Mouse (Mus musculus): ENCODE data around the gene Cenpo. TPM values are rescaled to one million over a fixed set of nuclear protein-coding genes. Genes with fewer than 3 reads are reported as not detected.
A peak's percentile ranks its signal among the peaks of the same experiment; 100 is the strongest.

The Cenpo gene
- polyA plus RNA-seq, 1 experiment from 2014 or later: 9.0 TPM

DNA sequence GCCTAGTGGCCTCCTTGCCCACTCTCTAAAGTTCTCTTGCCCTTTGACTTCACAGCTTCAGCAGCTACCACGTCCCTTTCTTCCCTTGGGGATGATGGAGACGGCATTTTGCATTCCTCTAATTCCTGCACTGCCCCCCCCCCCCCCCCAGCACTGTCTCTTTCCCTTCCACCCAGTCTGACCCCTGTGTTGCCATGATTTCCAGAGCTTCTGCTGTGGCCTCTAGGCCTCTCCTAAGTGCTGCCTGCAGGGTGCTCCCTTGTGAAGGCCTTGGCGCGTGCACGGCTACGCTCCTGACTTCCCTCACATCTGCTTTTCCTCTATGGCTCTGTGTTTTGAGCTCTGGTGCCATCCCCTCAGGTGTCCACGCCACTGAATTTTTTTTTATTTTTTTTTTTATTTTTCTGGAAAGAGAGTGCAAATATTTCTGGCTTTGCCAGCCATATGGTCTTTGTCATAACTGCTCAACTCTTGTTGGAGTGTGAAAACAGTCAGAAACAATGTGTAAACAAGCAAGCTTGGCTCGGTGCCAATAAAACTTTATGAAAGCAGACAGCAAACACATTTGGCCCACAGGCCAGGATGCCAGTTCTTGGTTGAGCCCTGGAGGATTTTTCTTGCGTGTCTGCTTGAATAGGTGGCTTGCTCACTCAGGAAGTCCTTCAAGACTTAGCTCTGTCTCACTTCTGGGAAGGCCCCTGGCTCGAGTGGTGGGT lies 40.9 kb downstream of the Cenpo start:
- H3K4me3 ChIP-seq: no peak overlapping the region
- no peaks in the 10 kb centered on the region for H3K9me3 ChIP-seq
- H3K27me3 ChIP-seq: 0 out of 2 replicates have a peak, but pooled peaks cover 3% of the 10 kb centered on the region
- H3K4me1 ChIP-seq (replicated peaks): peaks cover 29% of the 10 kb centered on the region
- 62% methylated on average over 10 of the region's 10 CpGs for WGBS
- no peak for ATAC-seq (ENCODE audit: low FRiP score)
- no peak overlapping the region for H3K9ac ChIP-seq
- no peak overlapping the region for H3K27ac ChIP-seq
- H3K4me2 ChIP-seq: no peak overlapping the region
- peaks cover 10% of the 10 kb centered on the region for H3K36me3 ChIP-seq

- WGBS: 71% methylated on average over 6 of the region's 6 CpGs
- Histone ChIP-seq H3K27ac (no peak overlapping the region), H3K4me1 (replicated peaks) (peaks cover 31% of the 10 kb centered on the region), H3K36me3 (peaks cover 7% of the 10 kb centered on the region; the same call in 1 of the 2 replicates), H3K4me2 (no peak overlapping the region), H3K27me3 (0 out of 2 replicates have a peak, but pooled peaks cover 3% of the 10 kb centered on the region), H3K4me3 (no peak overlapping the region), H3K9me3 (no peaks in the 10 kb centered on the region), H3K9ac (no peak overlapping the region)
- ATAC-seq (ENCODE audit: low FRiP score): no peak
Measured at GRCm38 (mm10) chr12:4192514-4192913, 41.6 kb downstream of the Cenpo start.

GRCm38 (mm10) chr12:4189060-4189447 lies 45.0 kb downstream of the Cenpo start:
- H3K27me3 ChIP-seq: 0 out of 2 replicates have a peak, but pooled peaks cover 3% of the 10 kb centered on the region
- H3K4me3 ChIP-seq: no peak overlapping the region
- H3K4me2 ChIP-seq: no peak overlapping the region
- no peak for ATAC-seq (ENCODE audit: low FRiP score)
- no peaks in the 10 kb centered on the region for H3K9me3 ChIP-seq
- H3K9ac ChIP-seq: no peak overlapping the region
- H3K27ac ChIP-seq: no peak overlapping the region
- H3K36me3 ChIP-seq: peaks cover 4% of the 10 kb centered on the region; the same call in 1 of the 2 replicates
- 42% methylated on average over 5 of the region's 5 CpGs for WGBS
- peaks cover 31% of the 10 kb centered on the region for H3K4me1 ChIP-seq (replicated peaks)

DNA sequence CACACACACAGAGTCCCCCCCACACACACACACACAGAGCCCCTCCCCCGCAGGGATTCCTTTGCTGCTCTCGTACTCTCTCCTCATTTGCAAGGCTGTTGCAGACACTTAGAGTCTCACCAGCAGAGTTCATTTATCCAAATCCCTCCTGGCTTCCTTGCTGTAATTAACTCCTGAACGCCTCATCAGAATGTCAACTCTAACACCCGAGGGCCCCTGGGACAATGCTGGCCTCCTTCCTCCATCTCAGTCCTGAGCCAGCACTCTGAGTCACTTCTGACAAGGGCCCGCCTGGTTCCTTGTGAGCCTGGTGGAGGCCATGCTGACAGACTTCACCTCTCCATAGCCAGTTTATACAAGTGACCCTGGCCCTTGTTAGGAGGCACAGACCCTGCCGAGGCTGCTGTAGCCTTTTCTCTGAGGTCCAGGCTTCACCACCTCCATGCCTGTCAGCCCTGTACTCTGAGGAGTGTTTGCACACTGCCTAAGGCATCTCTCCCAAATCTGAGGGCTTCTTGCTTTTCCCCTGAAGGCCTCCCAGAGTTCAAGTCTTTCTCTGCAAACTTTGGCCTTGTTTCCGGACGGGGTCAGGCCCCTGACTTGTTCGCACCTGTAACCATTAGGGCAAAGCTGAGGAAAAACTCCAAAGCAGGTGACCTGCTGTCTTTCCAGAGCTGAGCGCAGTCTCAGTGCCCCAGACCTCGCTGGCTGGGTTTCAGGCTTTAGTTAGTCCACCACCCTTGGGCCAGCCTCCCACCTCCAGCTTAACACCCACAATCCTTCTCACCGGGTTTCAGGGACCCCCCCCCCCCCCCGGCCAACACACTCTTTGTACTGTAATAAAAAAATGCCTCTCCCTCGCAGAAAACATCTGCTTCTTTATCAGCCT lies 45.7 kb downstream of the Cenpo start:
- Histone ChIP-seq H3K4me2 (no peak overlapping the region), H3K9ac (no peak overlapping the region), H3K4me1 (replicated peaks) (peaks cover 27% of the 10 kb centered on the region), H3K27me3 (0 out of 2 replicates have a peak, but pooled peaks cover 3% of the 10 kb centered on the region), H3K9me3 (no peaks in the 10 kb centered on the region), H3K36me3 (peaks cover 4% of the 10 kb centered on the region; the same call in 1 of the 2 replicates), H3K27ac (peak overlapping the region; percentile 61; the same call in 1 of the 2 replicates), H3K4me3 (no peak overlapping the region)
- 32% methylated on average over 14 of the region's 14 CpGs for WGBS
- peak; percentile 87 for ATAC-seq (ENCODE audit: low FRiP score)

DNA sequence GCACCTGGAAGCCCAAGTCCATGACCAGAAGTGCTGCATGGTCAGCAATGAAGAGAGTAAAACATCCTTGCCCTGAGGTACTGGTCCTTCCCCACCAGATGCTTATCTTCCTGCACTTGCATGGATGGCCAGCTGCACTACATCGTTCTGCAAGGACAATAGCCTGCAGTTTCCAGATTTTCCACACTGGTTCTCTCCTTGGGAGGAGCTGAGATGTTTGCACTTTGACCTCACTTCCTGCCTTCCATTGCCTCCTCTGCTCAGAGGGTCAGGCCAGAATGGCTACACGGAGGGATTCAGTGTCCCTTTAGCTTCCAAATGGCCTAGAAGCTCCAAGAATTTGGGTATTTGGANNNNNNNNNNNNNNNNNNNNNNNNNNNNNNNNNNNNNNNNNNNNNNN lies 49.4 kb downstream of the Cenpo start:
- WGBS: 71% methylated on average over 2 of the region's 2 CpGs
- H3K9ac ChIP-seq: no peak overlapping the region
- H3K4me3 ChIP-seq: no peak overlapping the region
- no peak overlapping the region for H3K27ac ChIP-seq
- no peak for ATAC-seq (ENCODE audit: low FRiP score)
- no peaks in the 10 kb centered on the region for H3K9me3 ChIP-seq
- H3K36me3 ChIP-seq: peaks cover 4% of the 10 kb centered on the region; the same call in 1 of the 2 replicates
- H3K4me1 ChIP-seq (replicated peaks): peaks cover 10% of the 10 kb centered on the region
- H3K4me2 ChIP-seq: no peak overlapping the region
- H3K27me3 ChIP-seq: 0 out of 2 replicates have a peak, but pooled peaks cover under 1% of the 10 kb centered on the region

DNA sequence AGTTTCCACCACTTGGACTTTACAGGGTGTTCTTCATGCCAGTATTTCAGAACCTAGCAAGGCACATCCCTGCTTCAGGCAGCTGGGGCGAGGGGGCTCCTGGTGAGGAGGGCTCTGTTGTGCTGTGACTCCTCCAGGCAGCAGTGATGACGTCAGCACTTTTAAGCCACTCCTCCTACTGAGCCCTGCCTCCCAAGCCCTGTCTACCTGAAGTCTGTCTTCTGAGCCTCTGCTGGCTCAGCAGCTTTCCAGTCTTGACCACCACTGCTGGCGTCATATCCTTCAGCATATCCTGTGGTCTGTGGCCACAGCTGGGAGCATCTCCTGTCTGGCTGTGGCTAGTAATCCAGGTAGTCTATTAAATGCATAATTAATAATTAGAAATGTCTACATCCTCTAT lies 53.6 kb downstream of the Cenpo start:
- H3K27me3 ChIP-seq: no peaks in the 10 kb centered on the region
- WGBS: 57% methylated on average over 3 of the region's 3 CpGs
- peaks cover 11% of the 10 kb centered on the region; the same call in 1 of the 2 replicates for H3K4me1 ChIP-seq (replicated peaks)
- H3K27ac ChIP-seq: no peak overlapping the region
- peaks cover 4% of the 10 kb centered on the region; the same call in 1 of the 2 replicates for H3K36me3 ChIP-seq
- ATAC-seq (ENCODE audit: low FRiP score): no peak
- H3K4me2 ChIP-seq: no peak overlapping the region
- H3K9ac ChIP-seq: no peak overlapping the region
- H3K4me3 ChIP-seq: no peak overlapping the region
- no peaks in the 10 kb centered on the region for H3K9me3 ChIP-seq

DNA sequence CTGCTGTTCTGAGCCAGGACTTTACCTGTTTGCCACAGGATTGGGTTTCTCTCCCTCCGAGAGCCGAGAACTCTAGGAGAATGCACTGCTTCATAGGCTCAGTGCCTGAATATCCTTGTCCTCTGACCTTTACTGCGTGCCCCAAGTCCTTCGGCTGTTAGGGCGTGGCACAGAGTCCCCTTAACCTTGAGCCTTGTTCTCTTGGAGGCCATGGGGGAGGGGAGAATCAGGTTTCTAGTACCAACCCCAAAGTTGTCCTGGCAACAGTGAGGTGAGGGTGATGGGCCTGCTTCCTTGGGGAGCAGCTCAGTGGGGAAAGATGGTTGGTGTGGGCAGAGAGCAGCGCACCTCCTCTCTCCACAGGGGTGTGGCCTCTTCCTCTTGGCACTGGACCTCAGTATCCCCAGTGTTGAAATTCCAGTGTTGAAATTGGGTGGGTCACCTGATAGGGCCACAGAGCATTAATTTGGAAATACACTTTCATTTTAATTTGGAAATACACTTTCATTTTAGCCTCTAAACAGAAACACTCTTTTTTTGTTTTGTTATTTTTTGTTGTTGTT lies 54.3 kb downstream of the Cenpo start:
- ATAC-seq (ENCODE audit: low FRiP score): no peak
- H3K36me3 ChIP-seq: peaks cover 4% of the 10 kb centered on the region; the same call in 1 of the 2 replicates
- H3K4me3 ChIP-seq: no peak overlapping the region
- H3K27ac ChIP-seq: no peak overlapping the region
- no peak overlapping the region for H3K4me2 ChIP-seq
- 81% methylated on average over 6 of the region's 6 CpGs for WGBS
- H3K27me3 ChIP-seq: no peaks in the 10 kb centered on the region
- H3K4me1 ChIP-seq (replicated peaks): peaks cover 11% of the 10 kb centered on the region; the same call in 1 of the 2 replicates
- no peaks in the 10 kb centered on the region for H3K9me3 ChIP-seq
- no peak overlapping the region for H3K9ac ChIP-seq

- H3K27ac ChIP-seq: no peak overlapping the region
- no peak overlapping the region for H3K4me3 ChIP-seq
- peaks cover 11% of the 10 kb centered on the region; the same call in 1 of the 2 replicates for H3K4me1 ChIP-seq (replicated peaks)
- ATAC-seq (ENCODE audit: low FRiP score): no peak
- 33% methylated on average over 5 of the region's 5 CpGs for whole genome bisulfite sequencing
- H3K27me3 ChIP-seq: no peaks in the 10 kb centered on the region
- no peaks in the 10 kb centered on the region for H3K9me3 ChIP-seq
- no peak overlapping the region for H3K4me2 ChIP-seq
- H3K36me3 ChIP-seq: no peaks in the 10 kb centered on the region
- H3K9ac ChIP-seq: no peak overlapping the region
Measured at GRCm38 (mm10) chr12:4178839-4179238, 55.3 kb downstream of the Cenpo start.

- H3K27me3 ChIP-seq: no peaks in the 10 kb centered on the region
- H3K9ac ChIP-seq: no peak overlapping the region
- no peak overlapping the region for H3K4me2 ChIP-seq
- no peak overlapping the region for H3K4me3 ChIP-seq
- no peak overlapping the region for H3K27ac ChIP-seq
- H3K36me3 ChIP-seq: no peaks in the 10 kb centered on the region
- H3K9me3 ChIP-seq: no peaks in the 10 kb centered on the region
- ATAC-seq (ENCODE audit: low FRiP score): no peak
- 90% methylated on average over 15 of the region's 15 CpGs for WGBS
- 0 out of 2 replicates have a peak, but pooled peaks cover 2% of the 10 kb centered on the region for H3K4me1 ChIP-seq (replicated peaks)
Measured at GRCm38 (mm10) chr12:4173108-4173790, 60.8 kb downstream of the Cenpo start.

GRCm38 (mm10) chr12:4169622-4170021 lies 64.5 kb downstream of the Cenpo start:
- ATAC-seq (ENCODE audit: low FRiP score): no peak
- WGBS: 89% methylated on average over 5 of the region's 5 CpGs
- Histone ChIP-seq H3K4me3 (no peak overlapping the region), H3K27me3 (no peaks in the 10 kb centered on the region), H3K36me3 (no peaks in the 10 kb centered on the region), H3K9me3 (no peaks in the 10 kb centered on the region), H3K27ac (no peak overlapping the region), H3K9ac (no peak overlapping the region), H3K4me2 (no peak overlapping the region), H3K4me1 (replicated peaks) (no peaks in the 10 kb centered on the region)

GRCm38 (mm10) chr12:4169058-4169457 lies 65.0 kb downstream of the Cenpo start:
- Histone ChIP-seq H3K27me3 (no peaks in the 10 kb centered on the region), H3K4me3 (no peak overlapping the region), H3K4me1 (replicated peaks) (no peaks in the 10 kb centered on the region), H3K9ac (no peak overlapping the region), H3K4me2 (no peak overlapping the region), H3K36me3 (no peaks in the 10 kb centered on the region), H3K9me3 (no peaks in the 10 kb centered on the region), H3K27ac (no peak overlapping the region)
- 91% methylated on average over 1 of the region's 1 CpGs for WGBS
- ATAC-seq (ENCODE audit: low FRiP score): no peak
